Mouse (Mus musculus) ES-Bruce4 (cell line): Measurements from ENCODE around the gene Fh1. TPM values are rescaled to one million over a fixed set of nuclear protein-coding genes. Genes with fewer than 3 reads are reported as not detected.

Experiments
- H3K27ac ChIP-seq: 2 replicates; pipeline ENCODE4 v1.5.1; 2012; ENCODE audit warnings: low read length, inconsistent platforms; ENCODE audit not compliant: insufficient read depth
- H3K27me3 ChIP-seq: 2 replicates; pipeline ENCODE4 v1.6.1; 2012; ENCODE audit warnings: mild to moderate bottlenecking, low read length, inconsistent platforms; ENCODE audit not compliant: control insufficient read depth, poor library complexity, insufficient read depth, severe bottlenecking
- H3K36me3 ChIP-seq: 2 replicates; pipeline ENCODE4 v1.6.1; 2012; ENCODE audit warnings: inconsistent platforms, mild to moderate bottlenecking, low read length, moderate library complexity; ENCODE audit not compliant: control insufficient read depth, poor library complexity, insufficient read depth, severe bottlenecking
- H3K4me1 ChIP-seq: one replicate; pipeline ENCODE4 v1.8.1; 2011; ENCODE audit warnings: low read length; ENCODE audit not compliant: control insufficient read depth, insufficient read depth
- H3K4me3 ChIP-seq: 2 replicates; pipeline ENCODE4 v1.5.1; 2011; ENCODE audit warnings: low read depth, mild to moderate bottlenecking, low read length
- H3K9ac ChIP-seq: 2 replicates; pipeline ENCODE4 v1.6.1; 2012; ENCODE audit warnings: low read depth, mild to moderate bottlenecking, inconsistent platforms; ENCODE audit not compliant: poor library complexity, severe bottlenecking
- H3K9me3 ChIP-seq: replicated peaks from 2 replicates; pipeline ENCODE4 v1.6.1; 2012; ENCODE audit warnings: mild to moderate bottlenecking, low read length, inconsistent platforms; ENCODE audit not compliant: control insufficient read depth, poor library complexity, insufficient read depth, severe bottlenecking
- CTCF ChIP-seq: IDR thresholded peaks from one replicate; pipeline ENCODE4 v1.8.1; 2011; ENCODE audit warnings: low read depth, low read length
- EP300 ChIP-seq: IDR thresholded peaks from 2 replicates; pipeline ENCODE4 v1.6.1; 2011; ENCODE audit warnings: low read depth, low read length; ENCODE audit not compliant: insufficient read depth
- POLR2A ChIP-seq: IDR thresholded peaks from one replicate; pipeline ENCODE4 v1.8.1; 2011; ENCODE audit warnings: low read length; ENCODE audit not compliant: insufficient read depth
- polyA plus RNA-seq: library from polyadenylated mRNA; stranded (reverse); fragments of >200 nt; gene quantifications from 2 replicates; pipeline ENCODE4 v1.2.4, GENCODE M21; 2011; ENCODE audit warnings: low read depth; ENCODE audit not compliant: missing spikeins, insufficient read depth, insufficient read length

Gene Fh1
- polyA plus RNA-seq, 1 experiment: 116 TPM

- no peak overlapping the region for H3K4me3 ChIP-seq
- H3K4me1 ChIP-seq: peaks cover 1% of the 10 kb centered on the region
- no peak for TF ChIP-seq EP300
- TF ChIP-seq CTCF: no peak
- no peak for TF ChIP-seq POLR2A
- H3K9ac ChIP-seq: no peak overlapping the region
- no peaks in the 10 kb centered on the region for H3K9me3 ChIP-seq
- H3K27me3 ChIP-seq: no peaks in the 10 kb centered on the region
- H3K36me3 ChIP-seq: no peaks in the 10 kb centered on the region
- no peak overlapping the region for H3K27ac ChIP-seq
These were observed 43.4 kb upstream of the Fh1 start for GRCm38 (mm10) chr1:175668666-175669405.

GRCm38 (mm10) chr1:175659900-175660299, 34.5 kb upstream of the Fh1 start:
- no peaks in the 10 kb centered on the region for H3K27me3 ChIP-seq
- TF ChIP-seq POLR2A (no peak), EP300 (no peak), CTCF (no peak)
- no peak overlapping the region for H3K4me3 ChIP-seq

GRCm38 (mm10) chr1:175648615-175649014, 23.2 kb upstream of the Fh1 start:
- no peaks in the 10 kb centered on the region for H3K4me1 ChIP-seq
- H3K36me3 ChIP-seq: no peaks in the 10 kb centered on the region
- no peaks in the 10 kb centered on the region for H3K27me3 ChIP-seq
- no peak overlapping the region for H3K27ac ChIP-seq
- no peaks in the 10 kb centered on the region for H3K9me3 ChIP-seq
- TF ChIP-seq CTCF (no peak), EP300 (no peak), POLR2A (no peak)
- no peak overlapping the region for H3K9ac ChIP-seq
- no peak overlapping the region for H3K4me3 ChIP-seq

More at GRCm38 (mm10) chr1:175659900-175660299, 34.5 kb upstream of the Fh1 start:
- Histone ChIP-seq H3K9me3 (no peaks in the 10 kb centered on the region), H3K4me1 (no peaks in the 10 kb centered on the region), H3K36me3 (no peaks in the 10 kb centered on the region), H3K9ac (no peak overlapping the region), H3K27ac (no peak overlapping the region)

- TF ChIP-seq CTCF (no peak), EP300 (no peak), POLR2A (no peak)
These were observed 21.5 kb upstream of the Fh1 start for GRCm38 (mm10) chr1:175646952-175647351.

GRCm38 (mm10) chr1:175643496-175644265, 18.2 kb upstream of the Fh1 start:
- no peak overlapping the region for H3K4me3 ChIP-seq
- TF ChIP-seq EP300: no peak
- no peak for TF ChIP-seq CTCF
- TF ChIP-seq POLR2A: no peak
- H3K27me3 ChIP-seq: no peaks in the 10 kb centered on the region
- H3K9ac ChIP-seq: no peak overlapping the region
- no peaks in the 10 kb centered on the region for H3K9me3 ChIP-seq
- H3K4me1 ChIP-seq: no peaks in the 10 kb centered on the region
- H3K27ac ChIP-seq: no peak overlapping the region
- H3K36me3 ChIP-seq: no peaks in the 10 kb centered on the region

More at GRCm38 (mm10) chr1:175646952-175647351, 21.5 kb upstream of the Fh1 start:
- Histone ChIP-seq H3K27me3 (no peaks in the 10 kb centered on the region), H3K9ac (no peak overlapping the region), H3K4me1 (no peaks in the 10 kb centered on the region), H3K9me3 (no peaks in the 10 kb centered on the region), H3K36me3 (no peaks in the 10 kb centered on the region), H3K4me3 (no peak overlapping the region), H3K27ac (no peak overlapping the region)

GRCm38 (mm10) chr1:175640435-175641150, 15.2 kb upstream of the Fh1 start:
- Histone ChIP-seq H3K27me3 (no peaks in the 10 kb centered on the region), H3K4me3 (no peak overlapping the region), H3K9me3 (no peaks in the 10 kb centered on the region), H3K9ac (no peak overlapping the region), H3K4me1 (no peaks in the 10 kb centered on the region), H3K36me3 (no peaks in the 10 kb centered on the region), H3K27ac (no peak overlapping the region)
- TF ChIP-seq CTCF (no peak), POLR2A (no peak), EP300 (no peak)
